Mouse (Mus musculus): ENCODE data around the gene Ift22. TPM values are rescaled to one million over a fixed set of nuclear protein-coding genes. Genes with fewer than 3 reads are reported as not detected.
"Not testable (repeated sequence)": the region's sequence is repeated elsewhere in the genome, so short reads cannot be mapped to it uniquely, and the experiment has no call there.

The Ift22 gene
- polyA plus RNA-seq, 1 experiment: 10.7 TPM

GRCm38 (mm10) chr5:136945084-136945483 is 37.1 kb downstream of the Ift22 start:
- H3K4me3 ChIP-seq (replicated peaks; ENCODE audit: control insufficient read depth, low read depth, low read length): no peak overlapping the region
- WGBS: 78% methylated on average over 12 of the region's 12 CpGs
- no peaks in the 10 kb centered on the region for H3K4me1 ChIP-seq (ENCODE audit: control insufficient read depth, insufficient read depth, low read length)
- TF ChIP-seq CTCF (IDR thresholded peaks at IDR 0.05; ENCODE audit: control insufficient read depth, insufficient read depth, low read length) (no peak), POLR2A (IDR thresholded peaks at IDR 0.05; ENCODE audit: borderline replicate concordance, control insufficient read depth, low read depth, low read length) (no peak)
- no peak overlapping the region for H3K27ac ChIP-seq (ENCODE audit: control insufficient read depth, insufficient read depth, low read depth, low read length, poor library complexity)

- Histone ChIP-seq H3K27ac (ENCODE audit: control insufficient read depth, insufficient read depth, low read depth, low read length, poor library complexity) (no peak overlapping the region), H3K4me1 (ENCODE audit: control insufficient read depth, insufficient read depth, low read length) (no peaks in the 10 kb centered on the region), H3K4me3 (replicated peaks; ENCODE audit: control insufficient read depth, low read depth, low read length) (no peak overlapping the region)
- TF ChIP-seq CTCF (IDR thresholded peaks at IDR 0.05; ENCODE audit: control insufficient read depth, insufficient read depth, low read length) (no peak), POLR2A (IDR thresholded peaks at IDR 0.05; ENCODE audit: borderline replicate concordance, control insufficient read depth, low read depth, low read length) (no peak)
Measured at GRCm38 (mm10) chr5:136947874-136948273, 39.9 kb downstream of the Ift22 start.

- H3K4me1 ChIP-seq (ENCODE audit: control insufficient read depth, insufficient read depth, low read length); H3K4me3 ChIP-seq (replicated peaks; ENCODE audit: control insufficient read depth, low read depth, low read length); H3K27ac ChIP-seq (ENCODE audit: control insufficient read depth, insufficient read depth, low read depth, low read length, poor library complexity): not testable (repeated sequence)
- 73% methylated on average over 14 of the region's 14 CpGs for WGBS
Measured at GRCm38 (mm10) chr5:136949551-136950336, 41.8 kb downstream of the Ift22 start.

GRCm38 (mm10) chr5:136950521-136950920 is 42.6 kb downstream of the Ift22 start:
- 79% methylated on average over 6 of the region's 6 CpGs for WGBS
- no peaks in the 10 kb centered on the region; the same call in 1 of the 2 replicates for H3K4me1 ChIP-seq (ENCODE audit: control insufficient read depth, insufficient read depth, low read length)
- TF ChIP-seq POLR2A (IDR thresholded peaks at IDR 0.05; ENCODE audit: borderline replicate concordance, control insufficient read depth, low read depth, low read length) (no peak), CTCF (IDR thresholded peaks at IDR 0.05; ENCODE audit: control insufficient read depth, insufficient read depth, low read length) (no peak)
- no peak overlapping the region for H3K4me3 ChIP-seq (replicated peaks; ENCODE audit: control insufficient read depth, low read depth, low read length)
- no peak overlapping the region for H3K27ac ChIP-seq (ENCODE audit: control insufficient read depth, insufficient read depth, low read depth, low read length, poor library complexity)

GRCm38 (mm10) chr5:136952153-136952552 is 44.2 kb downstream of the Ift22 start:
- Histone ChIP-seq H3K4me1 (ENCODE audit: control insufficient read depth, insufficient read depth, low read length) (no peaks in the 10 kb centered on the region; the same call in 1 of the 2 replicates), H3K27ac (ENCODE audit: control insufficient read depth, insufficient read depth, low read depth, low read length, poor library complexity) (no peak overlapping the region), H3K4me3 (replicated peaks; ENCODE audit: control insufficient read depth, low read depth, low read length) (no peak overlapping the region)
- 44% methylated on average over 4 of the region's 4 CpGs for WGBS
- TF ChIP-seq POLR2A (IDR thresholded peaks at IDR 0.05; ENCODE audit: borderline replicate concordance, control insufficient read depth, low read depth, low read length) (no peak), CTCF (IDR thresholded peaks at IDR 0.05; ENCODE audit: control insufficient read depth, insufficient read depth, low read length) (no peak)

GRCm38 (mm10) chr5:136953015-136953414 is 45.1 kb downstream of the Ift22 start, which contains the start of gene Fis1:
Fis1 (plus strand) TSS chr5:136953275.
- WGBS: under 1% methylated on average over 23 of the region's 23 CpGs

GRCm38 (mm10) chr5:136953440-136953951 is 45.5 kb downstream of the Ift22 start:
- no peak for TF ChIP-seq CTCF (IDR thresholded peaks at IDR 0.05; ENCODE audit: control insufficient read depth, insufficient read depth, low read length)
- TF ChIP-seq POLR2A (IDR thresholded peaks at IDR 0.05; ENCODE audit: borderline replicate concordance, control insufficient read depth, low read depth, low read length): no peak
- Histone ChIP-seq H3K27ac (ENCODE audit: control insufficient read depth, insufficient read depth, low read depth, low read length, poor library complexity) (peak overlapping the region; percentile 53; the same call in 1 of the 2 replicates), H3K4me1 (ENCODE audit: control insufficient read depth, insufficient read depth, low read length) (no peaks in the 10 kb centered on the region; the same call in 1 of the 2 replicates), H3K4me3 (replicated peaks; ENCODE audit: control insufficient read depth, low read depth, low read length) (peak overlapping the region; percentile 72)
- WGBS: 3% methylated on average over 12 of the region's 12 CpGs

More at GRCm38 (mm10) chr5:136953015-136953414, 45.1 kb downstream of the Ift22 start, which contains the start of gene Fis1:
- Histone ChIP-seq H3K27ac (ENCODE audit: control insufficient read depth, insufficient read depth, low read depth, low read length, poor library complexity) (peak within 1 kb of the TSS; percentile 53; the same call in 1 of the 2 replicates), H3K4me3 (replicated peaks; ENCODE audit: control insufficient read depth, low read depth, low read length) (peak within 1 kb of the TSS; percentile 72), H3K4me1 (ENCODE audit: control insufficient read depth, insufficient read depth, low read length) (no peaks in the 10 kb centered on the region; the same call in 1 of the 2 replicates)
- TF ChIP-seq CTCF (IDR thresholded peaks at IDR 0.05; ENCODE audit: control insufficient read depth, insufficient read depth, low read length) (no peak), POLR2A (IDR thresholded peaks at IDR 0.05; ENCODE audit: borderline replicate concordance, control insufficient read depth, low read depth, low read length) (peak; percentile 20; the same call in 1 of the 2 replicates)

GRCm38 (mm10) chr5:136955622-136956021 is 47.7 kb downstream of the Ift22 start:
- TF ChIP-seq CTCF (IDR thresholded peaks at IDR 0.05; ENCODE audit: control insufficient read depth, insufficient read depth, low read length): no peak
- TF ChIP-seq POLR2A (IDR thresholded peaks at IDR 0.05; ENCODE audit: borderline replicate concordance, control insufficient read depth, low read depth, low read length): no peak
- 63% methylated on average over 4 of the region's 4 CpGs for WGBS

More at GRCm38 (mm10) chr5:136955622-136956021, 47.7 kb downstream of the Ift22 start:
- Histone ChIP-seq H3K4me3 (replicated peaks; ENCODE audit: control insufficient read depth, low read depth, low read length) (no peak overlapping the region), H3K4me1 (ENCODE audit: control insufficient read depth, insufficient read depth, low read length) (no peaks in the 10 kb centered on the region; the same call in 1 of the 2 replicates), H3K27ac (ENCODE audit: control insufficient read depth, insufficient read depth, low read depth, low read length, poor library complexity) (no peak overlapping the region)
